Mouse (Mus musculus) naive thymus-derived CD4-positive, alpha-beta T cell, adult 2 months (primary cell): ENCODE data around the gene Pi4k2a.

Source experiments
- DNase-seq: peaks from one replicate; pipeline ENCODE4 v3.0.0-alpha.2; 2011; ENCODE audit warnings: low read depth

The Pi4k2a gene

GRCm38 (mm10) chr19:42164188-42164587 lies 73.9 kb downstream of the Pi4k2a start:
- DNase-seq = no peak

GRCm38 (mm10) chr19:42166130-42166529 lies 75.9 kb downstream of the Pi4k2a start:
- DNase-seq = peak; percentile 91

- DNase-seq = no peak
Observed at GRCm38 (mm10) chr19:42166766-42167165, 76.5 kb downstream of the Pi4k2a start.

GRCm38 (mm10) chr19:42167489-42167888 lies 77.2 kb downstream of the Pi4k2a start:
- DNase-seq = no peak

- DNase-seq = no peak
Observed at GRCm38 (mm10) chr19:42169322-42169975, 79.2 kb downstream of the Pi4k2a start.

- DNase-seq = peak; percentile 97
Observed at GRCm38 (mm10) chr19:42170025-42170969, 80.0 kb downstream of the Pi4k2a start.
